Mouse (Mus musculus): ENCODE results near the gene Hhat. TPM values are rescaled to one million over a fixed set of nuclear protein-coding genes. Genes with fewer than 3 reads are reported as not detected.

Gene Hhat
- total and polyA plus RNA-seq, 2 experiments from 2014 or later: 3.5 to 5.4 TPM

GRCm38 (mm10) chr1:192603556-192603955 lies 167.5 kb downstream of the Hhat start:
- DNase-seq (ENCODE audit: low spot score): no peak
- no peaks in the 10 kb centered on the region for H3K9me3 ChIP-seq (ENCODE audit: low read length)
- 50% methylated on average over 7 of the region's 7 CpGs for WGBS
- no peak overlapping the region for H3K27ac ChIP-seq
- H3K4me2 ChIP-seq (ENCODE audit: low read depth, low read length): no peak overlapping the region
- no peaks in the 10 kb centered on the region for H3K27me3 ChIP-seq (ENCODE audit: insufficient read depth, low read length)
- TF ChIP-seq CTCF (IDR thresholded peaks at IDR 0.05; ENCODE audit: low read depth): no peak
- no peak for ATAC-seq
- H3K36me3 ChIP-seq (ENCODE audit: insufficient read depth, low read length): no peaks in the 10 kb centered on the region
- no peak overlapping the region for H3K9ac ChIP-seq (replicated peaks; ENCODE audit: low read length)
- 0 out of 2 replicates have a peak, but pooled peaks cover 3% of the 10 kb centered on the region for H3K4me1 ChIP-seq (ENCODE audit: insufficient read depth, low read length)
- no peak overlapping the region for H3K4me3 ChIP-seq (ENCODE audit: low read length)

- DNase-seq (ENCODE audit: low spot score): no peak
- H3K27ac ChIP-seq: no peak overlapping the region
- H3K4me3 ChIP-seq (ENCODE audit: low read length): no peak overlapping the region
- ATAC-seq: no peak
- no peaks in the 10 kb centered on the region for H3K36me3 ChIP-seq (ENCODE audit: insufficient read depth, low read length)
- 0 out of 2 replicates have a peak, but pooled peaks cover 3% of the 10 kb centered on the region for H3K4me1 ChIP-seq (ENCODE audit: insufficient read depth, low read length)
- H3K4me2 ChIP-seq (ENCODE audit: low read depth, low read length): no peak overlapping the region
- WGBS: 91% methylated on average over 3 of the region's 3 CpGs
- H3K9me3 ChIP-seq (ENCODE audit: low read length): no peaks in the 10 kb centered on the region
- H3K9ac ChIP-seq (replicated peaks; ENCODE audit: low read length): no peak overlapping the region
- no peaks in the 10 kb centered on the region for H3K27me3 ChIP-seq (ENCODE audit: insufficient read depth, low read length)
- TF ChIP-seq CTCF (IDR thresholded peaks at IDR 0.05; ENCODE audit: low read depth): no peak
Measured at GRCm38 (mm10) chr1:192601206-192601605, 169.8 kb downstream of the Hhat start.

GRCm38 (mm10) chr1:192599746-192600145 lies 171.3 kb downstream of the Hhat start:
- no peak overlapping the region for H3K9ac ChIP-seq (replicated peaks; ENCODE audit: low read length)
- no peaks in the 10 kb centered on the region for H3K36me3 ChIP-seq (ENCODE audit: insufficient read depth, low read length)
- DNase-seq (ENCODE audit: low spot score) (no peak), ATAC-seq (no peak)
- H3K9me3 ChIP-seq (ENCODE audit: low read length): no peaks in the 10 kb centered on the region
- no peak overlapping the region for H3K4me2 ChIP-seq (ENCODE audit: low read depth, low read length)
- no peak overlapping the region for H3K27ac ChIP-seq
- no peak for TF ChIP-seq CTCF (IDR thresholded peaks at IDR 0.05; ENCODE audit: low read depth)
- H3K4me1 ChIP-seq (ENCODE audit: insufficient read depth, low read length): 0 out of 2 replicates have a peak, but pooled peaks cover 3% of the 10 kb centered on the region
- H3K4me3 ChIP-seq (ENCODE audit: low read length): no peak overlapping the region
- WGBS: 91% methylated on average over 7 of the region's 7 CpGs
- H3K27me3 ChIP-seq (ENCODE audit: insufficient read depth, low read length): no peaks in the 10 kb centered on the region

GRCm38 (mm10) chr1:192598380-192598779 lies 172.6 kb downstream of the Hhat start:
- no peaks in the 10 kb centered on the region for H3K36me3 ChIP-seq (ENCODE audit: insufficient read depth, low read length)
- 40% methylated on average over 2 of the region's 2 CpGs for WGBS
- H3K9ac ChIP-seq (replicated peaks; ENCODE audit: low read length): no peak overlapping the region
- no peak overlapping the region for H3K4me2 ChIP-seq (ENCODE audit: low read depth, low read length)
- no peaks in the 10 kb centered on the region for H3K27me3 ChIP-seq (ENCODE audit: insufficient read depth, low read length)
- H3K4me3 ChIP-seq (ENCODE audit: low read length): no peak overlapping the region
- H3K4me1 ChIP-seq (ENCODE audit: insufficient read depth, low read length): no peaks in the 10 kb centered on the region
- DNase-seq (ENCODE audit: low spot score) (peak; percentile 92), ATAC-seq (peak; percentile 90)
- H3K27ac ChIP-seq: no peak overlapping the region
- peak; percentile 87 for TF ChIP-seq CTCF (IDR thresholded peaks at IDR 0.05; ENCODE audit: low read depth)
- no peaks in the 10 kb centered on the region for H3K9me3 ChIP-seq (ENCODE audit: low read length)

- H3K9me3 ChIP-seq (ENCODE audit: low read length): no peaks in the 10 kb centered on the region
- TF ChIP-seq CTCF (IDR thresholded peaks at IDR 0.05; ENCODE audit: low read depth): no peak
- no peaks in the 10 kb centered on the region for H3K36me3 ChIP-seq (ENCODE audit: insufficient read depth, low read length)
- no peak overlapping the region for H3K4me3 ChIP-seq (ENCODE audit: low read length)
- H3K4me2 ChIP-seq (ENCODE audit: low read depth, low read length): no peak overlapping the region
- no peak overlapping the region for H3K27ac ChIP-seq
- no peaks in the 10 kb centered on the region for H3K4me1 ChIP-seq (ENCODE audit: insufficient read depth, low read length)
- ATAC-seq: no peak
- no peak for DNase-seq (ENCODE audit: low spot score)
- no peaks in the 10 kb centered on the region for H3K27me3 ChIP-seq (ENCODE audit: insufficient read depth, low read length)
- 76% methylated on average over 4 of the region's 4 CpGs for WGBS
- no peak overlapping the region for H3K9ac ChIP-seq (replicated peaks; ENCODE audit: low read length)
Measured at GRCm38 (mm10) chr1:192595426-192595825, 175.6 kb downstream of the Hhat start.

- no peaks in the 10 kb centered on the region for H3K4me1 ChIP-seq (ENCODE audit: insufficient read depth, low read length)
- no peaks in the 10 kb centered on the region for H3K9me3 ChIP-seq (ENCODE audit: low read length)
- H3K27ac ChIP-seq: no peak overlapping the region
- TF ChIP-seq CTCF (IDR thresholded peaks at IDR 0.05; ENCODE audit: low read depth): no peak
- no peak overlapping the region for H3K4me2 ChIP-seq (ENCODE audit: low read depth, low read length)
- H3K9ac ChIP-seq (replicated peaks; ENCODE audit: low read length): no peak overlapping the region
- 46% methylated on average over 3 of the region's 3 CpGs for WGBS
- H3K27me3 ChIP-seq (ENCODE audit: insufficient read depth, low read length): no peaks in the 10 kb centered on the region
- no peak for DNase-seq (ENCODE audit: low spot score)
- H3K36me3 ChIP-seq (ENCODE audit: insufficient read depth, low read length): no peaks in the 10 kb centered on the region
- no peak overlapping the region for H3K4me3 ChIP-seq (ENCODE audit: low read length)
- no peak for ATAC-seq
Measured at GRCm38 (mm10) chr1:192593492-192593891, 177.5 kb downstream of the Hhat start.

- 86% methylated on average over 9 of the region's 9 CpGs for WGBS
- H3K27me3 ChIP-seq (ENCODE audit: insufficient read depth, low read length): no peaks in the 10 kb centered on the region
- no peak for ATAC-seq
Measured at GRCm38 (mm10) chr1:192587451-192587850, 183.6 kb downstream of the Hhat start.

More at GRCm38 (mm10) chr1:192587451-192587850, 183.6 kb downstream of the Hhat start:
- no peak overlapping the region for H3K4me3 ChIP-seq (ENCODE audit: low read length)
- H3K27ac ChIP-seq: no peak overlapping the region
- H3K4me1 ChIP-seq (ENCODE audit: insufficient read depth, low read length): no peaks in the 10 kb centered on the region
- no peak overlapping the region for H3K4me2 ChIP-seq (ENCODE audit: low read depth, low read length)
- no peaks in the 10 kb centered on the region for H3K9me3 ChIP-seq (ENCODE audit: low read length)
- no peak for DNase-seq (ENCODE audit: low spot score)
- no peak for TF ChIP-seq CTCF (IDR thresholded peaks at IDR 0.05; ENCODE audit: low read depth)
- no peak overlapping the region for H3K9ac ChIP-seq (replicated peaks; ENCODE audit: low read length)
- H3K36me3 ChIP-seq (ENCODE audit: insufficient read depth, low read length): no peaks in the 10 kb centered on the region
